Mouse (Mus musculus) heart, embryonic 14.5 days (tissue): ENCODE data around the gene Ptpn7. TPM values are rescaled to one million over a fixed set of nuclear protein-coding genes. Genes with fewer than 3 reads are reported as not detected.
"Not testable (repeated sequence)": the region's sequence is repeated elsewhere in the genome, so short reads cannot be mapped to it uniquely, and the experiment has no call there.

Experiments used
- ATAC-seq: fragments of 200-750 bp; cut with Nextera tagmentation; 2 replicates; pipeline ENCODE4 v1.8.0; 2017; ENCODE audit warnings: low read depth, moderate TSS enrichment; ENCODE audit not compliant: insufficient number of reproducible peaks, insufficient read depth, low FRiP score
- H3K27ac ChIP-seq, 2 experiments: fragments of 200-500 bp in 1 of 2; fragments of 300-500 bp in 1 of 2; sonication (generic) in 1 of 2; replicated peaks in 1 of 2; 2 replicates each; pipeline ENCODE4 v1.5.1; 2012 to 2014; ENCODE audit warnings: low read depth in 2 of 2, low read length in 2 of 2, control low read depth in 1 of 2, mild to moderate bottlenecking in 1 of 2, mixed read lengths in 1 of 2; ENCODE audit not compliant: control insufficient read depth in 1 of 2, insufficient read depth in 1 of 2
- H3K27me3 ChIP-seq: fragments of 300-500 bp; sonication (generic); 2 replicates; pipeline ENCODE4 v1.6.1; 2014; ENCODE audit warnings: mild to moderate bottlenecking, low read length, control low read depth; ENCODE audit not compliant: control insufficient read depth, insufficient read depth
- H3K36me3 ChIP-seq: fragments of 300-500 bp; sonication (generic); 2 replicates; pipeline ENCODE4 v1.6.1; 2014; ENCODE audit warnings: mild to moderate bottlenecking, control low read depth, low read length, mixed read lengths; ENCODE audit not compliant: control insufficient read depth, insufficient read depth
- H3K4me1 ChIP-seq, 2 experiments: fragments of 200-500 bp in 1 of 2; fragments of 300-500 bp in 1 of 2; sonication (generic) in 1 of 2; 2 replicates each; pipeline ENCODE4 v1.6.1; 2012 to 2014; ENCODE audit warnings: low read length in 2 of 2, control low read depth in 1 of 2, mixed read lengths in 1 of 2; ENCODE audit not compliant: control insufficient read depth in 2 of 2, insufficient read depth in 2 of 2
- H3K4me2 ChIP-seq: fragments of 300-500 bp; sonication (generic); 2 replicates; pipeline ENCODE4 v1.6.1; 2014; ENCODE audit warnings: mild to moderate bottlenecking, low read length
- H3K4me3 ChIP-seq, 2 experiments: fragments of 200-500 bp in 1 of 2; fragments of 300-500 bp in 1 of 2; sonication (generic) in 1 of 2; 2 replicates each; pipeline ENCODE4 v1.5.1; 2012 to 2014; ENCODE audit warnings: low read length in 2 of 2, mild to moderate bottlenecking in 2 of 2, control low read depth in 1 of 2, low read depth in 1 of 2, moderate library complexity in 1 of 2; ENCODE audit not compliant: control insufficient read depth in 1 of 2, insufficient read depth in 1 of 2
- H3K9ac ChIP-seq: fragments of 300-500 bp; sonication (generic); 2 replicates; pipeline ENCODE4 v1.6.1; 2014; ENCODE audit warnings: mild to moderate bottlenecking, low read length
- H3K9me3 ChIP-seq: fragments of 300-500 bp; sonication (generic); 2 replicates; pipeline ENCODE4 v1.6.1; 2016; ENCODE audit warnings: low read length, control low read depth; ENCODE audit not compliant: control insufficient read depth
- WGBS: fragments of 180-500 bp; shearing (Covaris S2); extraction: QIAGEN DNeasy Blood & Tissue Kit; methylation state at CpG from one replicate; pipeline ENCODE4 v1.1.7; 2014; 5-methylcytosine and 5-hydroxymethylcytosine counted together
- polyA plus RNA-seq: library from polyadenylated mRNA; unstranded; fragments of >200 nt; fragmentation: Nextera tagmentation; extraction: Ambion mirVana; gene quantifications from 2 replicates; pipeline ENCODE4 v1.2.1, GENCODE M21; 2014

The Ptpn7 gene
- polyA plus RNA-seq, 1 experiment from 2014 or later, result 0.63 TPM

DNA sequence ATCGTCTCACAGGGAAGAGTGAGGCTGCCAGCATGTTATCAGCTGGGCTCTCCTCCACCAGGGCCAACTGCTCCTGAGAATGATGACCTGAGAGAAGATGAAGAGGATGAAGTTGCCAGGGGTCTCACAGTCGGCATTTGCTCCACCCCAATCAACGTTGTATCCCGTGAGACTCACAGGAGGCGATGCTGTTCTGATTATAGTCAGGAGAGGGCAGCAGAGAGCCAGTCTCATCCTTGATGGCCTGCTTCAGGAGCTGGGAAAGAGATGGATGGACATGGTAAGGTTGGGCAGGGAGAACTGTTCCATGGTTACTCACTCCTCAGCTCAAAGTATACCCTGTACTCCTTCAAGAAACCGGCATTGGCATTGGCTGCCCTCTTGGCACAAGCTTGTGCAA, 22.4 kb upstream of the Ptpn7 start:
- Histone ChIP-seq H3K4me2 (no peak overlapping the region), H3K36me3 (no peaks in the 10 kb centered on the region), H3K9ac (no peak overlapping the region), H3K4me3 (no peak overlapping the region), H3K9me3 (no peaks in the 10 kb centered on the region), H3K27me3 (peaks cover 33% of the 10 kb centered on the region), H3K27ac (no peak overlapping the region), H3K4me1 (peaks cover 7% of the 10 kb centered on the region in 2 experiments)
- WGBS, result 18% methylated on average over 6 of the region's 6 CpGs
- no peak for ATAC-seq

DNA sequence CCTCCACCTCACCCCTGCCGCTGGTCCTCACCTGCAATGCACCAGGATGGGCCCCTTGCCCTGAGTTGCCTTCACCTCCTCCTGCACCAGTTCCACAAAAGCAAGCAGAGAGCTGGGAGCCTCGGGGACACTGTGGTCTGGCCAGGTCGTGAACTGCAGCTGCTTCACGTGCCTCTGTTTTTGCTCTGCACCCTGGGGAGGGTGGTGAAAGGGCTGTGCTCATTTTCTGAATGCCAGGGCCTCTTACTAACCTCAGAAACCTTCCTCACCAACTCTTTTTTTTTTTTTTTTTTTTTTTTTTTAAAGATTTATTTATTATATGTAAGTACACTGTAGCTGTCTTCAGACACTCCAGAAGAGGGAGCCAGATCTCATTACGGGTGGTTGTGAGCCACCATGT, 21.2 kb upstream of the Ptpn7 start:
- H3K4me3 ChIP-seq, ATAC-seq, H3K4me2 ChIP-seq, H3K9me3 ChIP-seq, H3K36me3 ChIP-seq, H3K27ac ChIP-seq, H3K4me1 ChIP-seq, H3K9ac ChIP-seq: not testable (repeated sequence)
- peaks cover 21% of the 10 kb centered on the region for H3K27me3 ChIP-seq
- WGBS, result 41% methylated on average over 4 of the region's 5 CpGs

DNA sequence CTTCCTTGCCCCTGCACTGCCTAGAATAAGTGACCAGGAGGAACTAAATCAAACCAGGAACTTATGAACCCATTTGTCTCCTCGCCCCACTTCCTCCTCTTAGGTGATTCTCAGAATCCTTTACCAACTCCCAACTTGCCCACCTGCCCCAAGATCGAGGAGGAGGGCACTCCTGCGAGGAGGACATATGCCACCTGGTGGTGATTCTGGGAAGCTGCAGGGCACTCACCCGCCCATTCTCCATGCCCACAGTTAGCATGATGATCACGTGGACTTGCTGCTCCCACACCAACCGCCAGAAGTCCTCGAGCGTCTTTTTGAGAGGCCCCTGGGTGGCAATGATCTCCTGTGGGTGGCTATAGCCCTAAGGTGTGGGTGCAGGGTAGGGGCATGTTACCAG, 19.8 kb upstream of the Ptpn7 start:
- Histone ChIP-seq H3K4me3 (no peak overlapping the region), H3K9me3 (no peaks in the 10 kb centered on the region), H3K9ac (no peak overlapping the region), H3K27ac (no peak overlapping the region), H3K4me1 (peaks cover 0 to 2% of the 10 kb centered on the region in 2 experiments; a peak in 1 of 4 replicates), H3K36me3 (no peaks in the 10 kb centered on the region), H3K4me2 (no peak overlapping the region), H3K27me3 (peaks cover 10% of the 10 kb centered on the region; the same call in 1 of the 2 replicates)
- 10% methylated on average over 8 of the region's 8 CpGs for WGBS
- ATAC-seq, result no peak

DNA sequence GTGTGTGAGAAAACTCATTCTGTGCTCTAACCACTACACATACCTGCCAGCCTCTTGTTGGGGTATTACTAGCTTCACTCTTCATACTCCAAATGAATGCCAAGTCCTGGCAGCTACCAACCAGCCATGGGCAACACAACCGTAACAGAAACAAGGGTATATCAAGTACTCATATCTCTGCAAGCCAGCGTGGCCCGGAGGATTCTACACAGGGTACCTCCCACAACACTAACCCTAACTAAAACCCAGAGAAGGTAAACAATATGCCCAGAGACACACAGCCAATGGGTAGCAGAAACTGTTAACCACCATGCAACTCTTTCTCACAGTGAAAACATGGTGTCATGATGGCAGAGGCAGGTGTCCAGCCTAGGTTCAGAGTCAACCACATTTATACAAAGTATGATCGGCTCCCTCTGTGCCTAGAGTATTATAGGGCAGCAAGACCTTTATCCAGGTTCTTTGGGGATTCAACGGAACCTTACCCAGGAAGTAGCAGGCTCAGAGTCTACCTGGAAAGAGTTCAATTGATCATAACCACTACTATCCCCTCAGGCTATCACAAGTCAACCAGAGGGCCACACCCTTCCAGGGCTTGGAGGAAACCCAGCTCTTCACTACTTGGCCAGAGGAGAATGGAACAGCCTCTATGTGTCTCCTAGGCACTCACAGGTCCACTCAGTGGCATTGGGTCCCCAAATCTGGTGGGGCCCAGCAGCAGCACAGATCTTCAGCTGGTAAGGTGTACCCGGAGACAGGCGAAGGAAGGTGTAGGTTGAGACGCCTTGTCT, 7.7 kb upstream of the Ptpn7 start:
- Histone ChIP-seq H3K27ac (no peak overlapping the region), H3K9me3 (no peaks in the 10 kb centered on the region), H3K27me3 (peaks cover 50% of the 10 kb centered on the region), H3K9ac (no peak overlapping the region), H3K4me2 (no peak overlapping the region), H3K4me1 (peaks cover 3 to 4% of the 10 kb centered on the region in 2 experiments; a peak in 2 of 4 replicates), H3K36me3 (no peaks in the 10 kb centered on the region), H3K4me3 (no peak overlapping the region)
- WGBS, result 88% methylated on average over 8 of the region's 8 CpGs
- ATAC-seq, result no peak

DNA sequence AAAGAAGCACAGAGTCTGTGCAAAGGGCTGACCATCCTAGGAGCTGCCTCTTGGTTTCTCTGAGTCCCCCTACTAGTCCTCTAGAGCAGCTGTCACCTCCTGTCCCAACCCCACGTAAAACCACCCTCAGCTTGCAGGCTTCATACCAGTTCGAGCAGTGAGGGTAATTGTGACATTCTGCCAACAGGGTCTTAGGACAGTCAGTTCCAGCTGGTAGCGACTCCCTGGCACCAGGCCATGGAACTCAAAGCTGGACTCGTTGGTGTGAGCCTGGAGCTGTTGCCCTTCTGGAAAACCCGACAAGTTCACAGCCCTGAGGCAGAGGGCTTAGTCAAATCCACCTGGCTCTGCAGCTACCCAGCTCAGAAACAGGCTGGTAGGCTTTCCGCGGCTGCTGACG, 6.5 kb upstream of the Ptpn7 start:
- WGBS, result 53% methylated on average over 8 of the region's 8 CpGs
- Histone ChIP-seq H3K4me2 (no peak overlapping the region), H3K4me1 (peaks cover 6 to 7% of the 10 kb centered on the region in 2 experiments), H3K9ac (no peak overlapping the region), H3K4me3 (no peak overlapping the region), H3K36me3 (no peaks in the 10 kb centered on the region), H3K9me3 (no peaks in the 10 kb centered on the region), H3K27me3 (peaks cover 52% of the 10 kb centered on the region), H3K27ac (no peak overlapping the region)
- ATAC-seq, result no peak

DNA sequence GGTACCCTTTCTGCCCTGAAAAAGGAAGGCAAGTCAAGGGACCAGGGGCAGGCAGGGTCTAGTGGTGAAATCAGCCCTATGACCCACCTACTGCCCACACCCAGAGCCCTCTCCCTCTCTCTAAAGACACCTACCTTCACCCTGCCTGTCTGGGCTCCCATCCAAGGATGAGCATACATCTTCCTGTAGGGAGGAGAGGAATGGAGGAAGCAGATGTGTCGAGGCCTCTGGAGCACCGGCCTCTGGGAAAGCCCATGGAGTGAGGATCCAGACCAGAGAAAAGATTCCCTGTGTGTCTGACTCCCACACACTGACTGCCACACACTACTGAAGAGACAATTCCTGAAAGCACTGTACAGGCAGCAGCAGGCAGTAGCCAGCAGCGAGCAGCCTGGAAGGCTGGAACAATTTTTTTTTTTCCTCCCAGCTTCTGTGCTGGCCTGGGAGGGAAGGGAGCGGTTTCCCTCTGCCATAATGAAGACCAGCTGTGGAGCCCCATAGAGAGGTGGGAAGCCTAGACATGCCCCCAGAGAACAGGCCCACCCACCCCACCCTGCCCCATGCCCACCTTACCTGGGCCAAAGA, 6.0 kb upstream of the Ptpn7 start:
- Histone ChIP-seq H3K4me2 (no peak overlapping the region), H3K36me3 (no peaks in the 10 kb centered on the region), H3K4me1 (peaks cover 12 to 13% of the 10 kb centered on the region in 2 experiments), H3K27ac (no peak overlapping the region), H3K27me3 (peaks cover 58% of the 10 kb centered on the region), H3K4me3 (no peak overlapping the region), H3K9ac (no peak overlapping the region), H3K9me3 (no peaks in the 10 kb centered on the region)
- WGBS, result 50% methylated on average over 3 of the region's 4 CpGs
- no peak for ATAC-seq

DNA sequence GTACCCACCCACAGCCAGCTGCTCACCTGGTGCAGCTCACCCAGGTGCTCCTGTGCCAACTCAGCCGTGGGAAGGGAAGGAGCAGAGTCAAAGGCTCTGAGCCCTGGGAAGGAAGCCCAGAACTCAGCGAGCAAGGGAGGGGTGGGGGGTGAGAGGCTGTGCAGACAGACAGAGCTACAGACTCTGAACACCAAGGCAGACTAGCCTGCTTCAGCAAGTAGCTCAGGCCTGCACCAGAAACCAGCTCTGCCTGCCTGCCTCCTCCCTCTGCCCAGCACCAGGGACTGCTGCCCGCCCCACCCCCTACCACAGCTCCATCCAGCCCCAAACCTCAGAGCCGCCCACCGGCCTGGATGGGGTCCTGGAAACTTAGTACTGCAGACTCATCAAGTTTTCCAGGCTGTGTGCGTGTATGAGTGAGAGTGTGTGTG, 4.5 kb upstream of the Ptpn7 start:
- peaks cover 59% of the 10 kb centered on the region for H3K27me3 ChIP-seq
- no peak overlapping the region for H3K27ac ChIP-seq
- no peak overlapping the region for H3K9ac ChIP-seq
- 67% methylated on average over 6 of the region's 6 CpGs for WGBS
- no peak for ATAC-seq
- no peak overlapping the region for H3K4me2 ChIP-seq
- H3K36me3 ChIP-seq, result no peaks in the 10 kb centered on the region
- peaks cover 21 to 25% of the 10 kb centered on the region in 2 experiments for H3K4me1 ChIP-seq
- H3K4me3 ChIP-seq, result no peak overlapping the region
- H3K9me3 ChIP-seq, result no peaks in the 10 kb centered on the region
